Mouse (Mus musculus) C2C12 (cell line): ENCODE measurements around the gene Fhl1.

Experiments
- CTCF ChIP-seq: IDR thresholded peaks from one replicate; pipeline ENCODE4 v1.5.1; 2011; ENCODE audit not compliant: control insufficient read depth, insufficient read depth, insufficient read length
- MAX ChIP-seq: IDR thresholded peaks from one replicate; pipeline ENCODE4 v1.6.1; 2011; ENCODE audit warnings: mild to moderate bottlenecking, control low read depth

DNA sequence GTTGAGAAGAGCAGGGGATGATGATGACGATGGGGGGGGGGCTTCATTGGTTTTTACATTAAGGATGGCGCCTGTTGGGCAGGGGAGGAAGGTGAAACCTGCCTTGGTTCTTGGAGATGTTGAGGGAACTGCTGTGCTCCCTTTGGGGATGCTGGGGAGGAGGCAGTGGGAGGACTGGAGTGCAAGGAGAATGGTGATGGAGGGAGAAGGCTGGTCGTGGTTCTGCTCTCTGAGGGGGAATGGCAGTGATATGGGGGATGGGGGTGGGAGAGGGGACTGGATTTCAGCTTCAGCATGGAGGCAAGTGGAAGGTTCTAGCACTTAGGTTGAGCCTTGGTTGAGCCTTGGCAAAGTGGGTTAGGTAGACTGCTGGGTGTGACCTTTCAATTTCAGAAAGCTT, 814 bp downstream of the Fhl1 start:
- no peak for TF ChIP-seq CTCF
- no peak for TF ChIP-seq MAX
